Mouse (Mus musculus) CH12.LX (cell line): Measurements from ENCODE around the gene Itga2b. TPM values are rescaled to one million over a fixed set of nuclear protein-coding genes. Genes with fewer than 3 reads are reported as not detected.

Experiments used
- DNase-seq: peaks from one replicate; pipeline ENCODE4 v3.0.0-alpha.2; 2013; ENCODE audit errors: extremely low read depth
- H3K27ac ChIP-seq: 2 replicates; pipeline ENCODE4 v1.5.1; 2012; ENCODE audit warnings: low read depth, mild to moderate bottlenecking, control low read depth, moderate library complexity; ENCODE audit not compliant: insufficient read depth
- H3K27me3 ChIP-seq: replicated peaks from 2 replicates; pipeline ENCODE3; 2012; ENCODE audit warnings: inconsistent platforms
- H3K36me3 ChIP-seq, 2 experiments: replicated peaks in 1 of 2; 2 replicates each; pipeline versions ENCODE3 to v1.6.1; 2012; ENCODE audit warnings: inconsistent platforms in 1 of 2, low read length in 1 of 2, mild to moderate bottlenecking in 1 of 2, mixed read lengths in 1 of 2, moderate library complexity in 1 of 2; ENCODE audit not compliant: control insufficient read depth in 1 of 2, insufficient read depth in 1 of 2
- H3K4me1 ChIP-seq, 2 experiments: 2 replicates each; pipeline ENCODE4 v1.6.1; 2012; ENCODE audit warnings: inconsistent platforms in 1 of 2, moderate library complexity in 1 of 2; ENCODE audit not compliant: insufficient read depth in 2 of 2, control insufficient read depth in 1 of 2
- H3K4me2 ChIP-seq: 2 replicates; pipeline ENCODE4 v1.6.1; 2012; ENCODE audit warnings: low read depth, mild to moderate bottlenecking, control low read depth; ENCODE audit not compliant: poor library complexity, insufficient read depth, severe bottlenecking
- H3K4me3 ChIP-seq, 3 experiments: fragments of 150-350 bp in 1 of 3; sonication (generic) in 1 of 3; replicated peaks in 1 of 3; 2 replicates each; pipeline versions ENCODE3 to v1.5.1; 2011 to 2012; ENCODE audit warnings: low read depth in 2 of 3, low read length in 2 of 3, mild to moderate bottlenecking in 2 of 3, moderate library complexity in 2 of 3, control low read depth in 1 of 3, improper control_type of control experiment in 1 of 3, inconsistent platforms in 1 of 3, mixed read lengths in 1 of 3; ENCODE audit not compliant: poor library complexity in 1 of 3
- H3K79me2 ChIP-seq: replicated peaks from 2 replicates; pipeline ENCODE4 v1.6.1; 2012; ENCODE audit warnings: mild to moderate bottlenecking, moderate library complexity; ENCODE audit not compliant: control insufficient read depth, poor library complexity, insufficient read depth, severe bottlenecking; ENCODE audit errors: extremely low read depth
- H3K9ac ChIP-seq: 2 replicates; pipeline ENCODE4 v1.6.1; 2012; ENCODE audit warnings: low read depth, mild to moderate bottlenecking, control low read depth, moderate library complexity; ENCODE audit not compliant: insufficient read depth
- H3K9me3 ChIP-seq: replicated peaks from 2 replicates; pipeline ENCODE3; 2012; ENCODE audit warnings: low read length, inconsistent platforms, mixed read lengths
- CTCF ChIP-seq, 2 experiments: IDR thresholded peaks in 1 of 2; conservative IDR thresholded peaks in 1 of 2; 2 replicates each; pipeline ENCODE4 v1.5.1; 2011 to 2012; ENCODE audit warnings: low read depth in 2 of 2, low read length in 2 of 2, improper control_type of control experiment in 1 of 2, inconsistent platforms in 1 of 2, mild to moderate bottlenecking in 1 of 2, moderate library complexity in 1 of 2
- E2F4 ChIP-seq: IDR thresholded peaks from 2 replicates; pipeline ENCODE4 v1.6.1; 2011; ENCODE audit warnings: low read depth, low read length, improper control_type of control experiment; ENCODE audit not compliant: insufficient replicate concordance
- ELF1 ChIP-seq: IDR thresholded peaks from 2 replicates; pipeline ENCODE4 v1.6.1; 2014; ENCODE audit warnings: low read depth, mild to moderate bottlenecking, inconsistent platforms, low read length, improper control_type of control experiment
- HCFC1 ChIP-seq: IDR thresholded peaks from 2 replicates; pipeline ENCODE4 v1.6.1; 2012; ENCODE audit warnings: low read depth, mild to moderate bottlenecking, inconsistent platforms, low read length, improper control_type of control experiment
- IRF4 ChIP-seq: IDR thresholded peaks from 2 replicates; pipeline ENCODE4 v1.6.1; 2014; ENCODE audit warnings: low read depth, mild to moderate bottlenecking, inconsistent platforms, low read length, improper control_type of control experiment
- JUND ChIP-seq: conservative IDR thresholded peaks from 2 replicates; pipeline ENCODE4 v1.6.1; 2011; ENCODE audit warnings: low read depth, low read length, improper control_type of control experiment
- MAX ChIP-seq: IDR thresholded peaks from 2 replicates; pipeline ENCODE4 v1.6.1; 2011; ENCODE audit warnings: low read length, improper control_type of control experiment
- MXI1 ChIP-seq: IDR thresholded peaks from 2 replicates; pipeline ENCODE4 v1.6.1; 2011; ENCODE audit warnings: mild to moderate bottlenecking, low read depth, low read length, improper control_type of control experiment
- NELFE ChIP-seq: IDR thresholded peaks from 2 replicates; pipeline ENCODE4 v1.6.1; 2011; ENCODE audit warnings: low read depth, low read length, improper control_type of control experiment
- POLR2A ChIP-seq: IDR thresholded peaks from 2 replicates; pipeline ENCODE4 v1.6.1; 2011; ENCODE audit warnings: low read depth, mild to moderate bottlenecking, improper control_type of control experiment, low read length
- POLR2AphosphoS2 ChIP-seq: IDR thresholded peaks from 2 replicates; pipeline ENCODE4 v1.6.1; 2011; ENCODE audit warnings: low read depth, low read length, improper control_type of control experiment
- RCOR1 ChIP-seq: conservative IDR thresholded peaks from 2 replicates; pipeline ENCODE4 v1.6.1; 2012; ENCODE audit warnings: low read depth, mild to moderate bottlenecking, inconsistent platforms, low read length, improper control_type of control experiment
- SIN3A ChIP-seq: IDR thresholded peaks from 2 replicates; pipeline ENCODE4 v1.6.1; 2012; ENCODE audit warnings: low read length, improper control_type of control experiment, inconsistent platforms
- SMC3 ChIP-seq: IDR thresholded peaks from 2 replicates; pipeline ENCODE4 v1.6.1; 2011; ENCODE audit warnings: low read depth, low read length, improper control_type of control experiment
- TBP ChIP-seq: conservative IDR thresholded peaks from 2 replicates; pipeline ENCODE4 v1.6.1; 2011; ENCODE audit warnings: low read depth, low read length, improper control_type of control experiment
- TCF12 ChIP-seq: IDR thresholded peaks from 2 replicates; pipeline ENCODE4 v1.6.1; 2014; ENCODE audit warnings: low read depth, mild to moderate bottlenecking, inconsistent platforms, low read length, improper control_type of control experiment
- USF1 ChIP-seq: IDR thresholded peaks from 2 replicates; pipeline ENCODE4 v1.6.1; 2014; ENCODE audit warnings: low read depth, mild to moderate bottlenecking, inconsistent platforms, low read length, improper control_type of control experiment
- USF2 ChIP-seq: conservative IDR thresholded peaks from 2 replicates; pipeline ENCODE4 v1.6.1; 2011; ENCODE audit warnings: low read depth, low read length, improper control_type of control experiment
- ZKSCAN1 ChIP-seq: IDR thresholded peaks from 2 replicates; pipeline ENCODE4 v1.6.1; 2012; ENCODE audit warnings: low read depth, inconsistent platforms, low read length, improper control_type of control experiment, borderline replicate concordance
- ZMIZ1 ChIP-seq: IDR thresholded peaks from 2 replicates; pipeline ENCODE4 v1.6.1; 2012; ENCODE audit warnings: low read depth, mild to moderate bottlenecking, inconsistent platforms, low read length, improper control_type of control experiment
- ZNF384 ChIP-seq: IDR thresholded peaks from 2 replicates; pipeline ENCODE4 v1.6.1; 2012; ENCODE audit warnings: low read depth, low read length, improper control_type of control experiment, inconsistent platforms
- dilution Hi-C: fragments of 300-500 bp; cut with MboI; formaldehyde crosslinking; loops from 2 replicates; pipeline ENCODE4 v1.14.3; 2020; ENCODE audit warnings: low sequenced_read_pairs; ENCODE audit not compliant: extremely low pct_unique_long_range_greater_than_20kb, extremely low pct_ligation_motif_present
- in situ Hi-C: fragments of 300-500 bp; cut with MboI; formaldehyde crosslinking; loops from 3 replicates; pipeline ENCODE4 v1.14.3; 2019; ENCODE audit warnings: low sequenced_read_pairs, low pct_ligation_motif_present, low pct_unique_long_range_greater_than_20kb, mixed read lengths
- polyA plus RNA-seq: library from polyadenylated mRNA; unstranded; fragments of >175 nt; gene quantifications from 2 replicates; pipeline ENCODE4 v1.2.1, GENCODE M21; 2012; ENCODE audit warnings: low read depth; ENCODE audit not compliant: insufficient read length
- total RNA-seq, 2 experiments: library from RNA; depleted of rRNA; stranded (reverse); fragments of 300-350 nt in 1 of 2; fragments of >200 nt in 1 of 2; gene quantifications; 2 replicates each; pipeline ENCODE4 v1.2.3; 2012 to 2014

Gene Itga2b
- total and polyA plus RNA-seq, 3 experiments, result 0.95 to 3.6 (median 3.0) TPM

GRCm38 (mm10) chr11:102430121-102431017 is 39.6 kb downstream of the Itga2b start, which contains the start of gene Grn:
Grn (plus strand) TSS chr11:102430315.
- peak within 1 kb of the TSS; percentile 67 to 75 (median 68) for H3K4me3 ChIP-seq
- H3K4me2 ChIP-seq, result peak within 1 kb of the TSS; percentile 91
- peak within 1 kb of the TSS; percentile 72 for H3K27ac ChIP-seq
- TF ChIP-seq TBP, result 0 out of 2 replicates have a peak, but pooled peaks have one; percentile 51
- TF ChIP-seq POLR2A, result peak; percentile 56
- TF ChIP-seq MXI1, result peak; percentile 62; the same call in 1 of the 2 replicates
- TF ChIP-seq USF2, result peak; percentile 94
- no peak for TF ChIP-seq ZMIZ1
- TF ChIP-seq SIN3A, result peak; percentile 94
- TF ChIP-seq TCF12, result peak; percentile 42; the same call in 1 of the 2 replicates
- TF ChIP-seq POLR2AphosphoS2, result no peak
- no peak for TF ChIP-seq CTCF (conservative IDR thresholded peaks at IDR 0.05 in 1 of 2, IDR thresholded peaks at IDR 0.05 in 1 of 2; ENCODE audit: low read depth in 2 of 2, low read length in 2 of 2)
- TF ChIP-seq ZNF384, result peak; percentile 77
- no peak for TF ChIP-seq SMC3
- peak; percentile 45 for TF ChIP-seq NELFE
- TF ChIP-seq ZKSCAN1, result no peak
- TF ChIP-seq RCOR1, result no peak
- TF ChIP-seq ELF1, result no peak
- TF ChIP-seq IRF4, result peak; percentile 18; the same call in 1 of the 2 replicates
- no peak for TF ChIP-seq E2F4
- peak; percentile 73; the same call in 1 of the 2 replicates for TF ChIP-seq MAX
- TF ChIP-seq HCFC1, result peak; percentile 60
- no peak for TF ChIP-seq JUND
- TF ChIP-seq USF1, result peak; percentile 89
- TF ChIP-seq, all 38 proteins: peak for 12
- DNase-seq, result peak; percentile 92
- dilution Hi-C loops (no loop called here), in situ Hi-C loops (loop anchor here (5.0 kb wide), 1 partner anchor 128 kb away; no protein-coding TSS in a partner anchor)
- Histone ChIP-seq H3K79me2 (no peaks in the 10 kb centered on the region), H3K9me3 (no peaks in the 10 kb centered on the region), H3K4me1 (peaks cover 27 to 55% of the 10 kb centered on the region in 2 experiments), H3K9ac (peak within 1 kb of the TSS; percentile 79), H3K36me3 (peaks cover 9 to 21% of the 10 kb centered on the region in 2 experiments), H3K27me3 (no peaks in the 10 kb centered on the region)
